Mouse (Mus musculus): Measurements from ENCODE around the gene Exoc4.

Exoc4 gene

GRCm38 (mm10) chr6:34013469-34013868 lies 764.6 kb downstream of the Exoc4 start:
- no peak for DNase-seq (ENCODE audit: low spot score)

All from ovary, postnatal 10 days (tissue).